Mouse (Mus musculus): ENCODE results near the gene Egr2.

DNA sequence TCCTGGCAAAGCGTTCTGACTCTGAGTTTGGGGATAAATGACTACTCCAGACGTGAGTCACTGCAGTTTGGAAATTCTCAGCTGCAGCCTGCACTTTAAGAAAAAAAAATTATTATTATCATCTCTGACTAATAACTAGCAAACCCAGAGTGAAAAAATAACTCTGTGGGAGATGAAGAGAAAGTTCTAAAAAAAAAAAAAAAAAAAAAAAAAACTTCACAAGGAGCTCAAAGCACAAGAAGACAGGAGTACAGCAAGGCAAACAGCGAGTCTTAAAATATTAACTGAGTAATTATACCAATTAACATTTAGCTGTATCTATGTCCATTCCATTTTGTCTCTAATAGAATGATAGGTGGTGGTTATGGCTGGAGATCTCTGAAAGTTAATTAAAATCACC lies 11.1 kb upstream of the Egr2 start:
- TF ChIP-seq POLR2A (IDR thresholded peaks at IDR 0.05; ENCODE audit: extremely low read depth, insufficient read depth, low read length) (no peak), CTCF (IDR thresholded peaks at IDR 0.05; ENCODE audit: extremely low read depth, insufficient read depth, low read length) (no peak)
